ENCODE assay signal across 8 mouse cellular contexts in the genomic region with DNA sequence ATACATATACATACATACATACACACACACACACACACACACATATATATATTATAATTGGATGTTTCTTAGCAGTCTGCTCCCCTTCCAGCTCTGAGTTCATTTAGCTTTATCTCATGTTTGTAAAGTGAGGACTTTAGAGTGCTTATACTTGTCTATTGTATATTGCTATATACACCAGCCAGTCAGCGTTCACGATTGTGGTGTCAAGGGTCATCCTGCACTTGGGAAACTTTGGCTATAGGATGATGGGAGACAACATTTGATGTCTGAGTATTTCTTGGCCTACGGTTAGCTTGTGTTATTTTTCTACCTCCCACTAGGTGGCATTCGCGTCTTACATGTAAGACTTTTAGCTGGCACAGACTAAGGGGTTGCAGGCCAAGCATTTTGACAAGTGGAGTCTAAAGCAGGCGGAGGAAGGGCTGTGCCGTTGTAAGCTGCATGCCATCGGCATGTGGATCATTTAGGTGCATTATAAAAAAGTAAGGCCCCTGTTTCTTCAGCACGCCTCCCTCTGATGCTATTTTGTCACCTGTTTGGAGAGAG. TPM values are rescaled to one million over a fixed set of nuclear protein-coding genes. Genes with fewer than 3 reads are reported as not detected.
DNase-seq lines count a peak whose midpoint lies in the region; ATAC-seq and TF ChIP-seq lines count a peak whose summit lies in the region.

No protein-coding gene starts in this region.

- no peak overlapping the region for H3K27ac ChIP-seq in limb, embryonic 13.5 days
- no peak overlapping the region for H3K27ac ChIP-seq in midbrain, embryonic 14.5 days (replicated peaks; ENCODE audit: low read depth, low read length)

- H3K4me1 ChIP-seq in limb, embryonic 13.5 days = peaks cover 10% of the 10 kb centered on the region; the same call in 1 of the 2 replicates
- no peaks in the 10 kb centered on the region for H3K4me1 ChIP-seq in midbrain, embryonic 14.5 days (ENCODE audit: control insufficient read depth, insufficient read depth, low read length)

- peak; percentile 9 for TF ChIP-seq CTCF in C2C12 (IDR thresholded peaks at IDR 0.05; ENCODE audit: control insufficient read depth, insufficient read depth, insufficient read length)

- no peak overlapping the region for H3ac ChIP-seq in C2C12 (ENCODE audit: control insufficient read depth, insufficient read length, low read depth)

- no peaks in the 10 kb centered on the region for H3K79me2 ChIP-seq in C2C12 (ENCODE audit: control insufficient read depth, insufficient read depth)

- no peaks in the 10 kb centered on the region for H3K36me3 ChIP-seq in C2C12 (ENCODE audit: control insufficient read depth, insufficient read depth)
- peaks cover 26% of the 10 kb centered on the region for H3K36me3 ChIP-seq in limb, embryonic 13.5 days
- peaks cover 21% of the 10 kb centered on the region for H3K36me3 ChIP-seq in midbrain, embryonic 14.5 days (ENCODE audit: control insufficient read depth, insufficient read depth, low read length)
- peaks cover 9% of the 10 kb centered on the region for H3K36me3 ChIP-seq in splenic B cell, adult 2 months (ENCODE audit: control insufficient read depth, insufficient read depth, low read length, poor library complexity, severe bottlenecking)

- DNase-seq in adrenal gland, adult 2 months = peak; percentile 79
- peak; percentile 62 for DNase-seq in embryo, embryonic 9.5 days (ENCODE audit: extremely low spot score)
- DNase-seq in heart, adult 8-10 months (ENCODE audit: low spot score) = peak; percentile 82
- DNase-seq in kidney, adult 18-20 months = peak; percentile 54
- DNase-seq in midbrain, embryonic 14.5 days = peak; percentile 93
- DNase-seq in splenic B cell, adult 2 months (ENCODE audit: low read depth, low spot score) = peak; percentile 80

- no peak overlapping the region for H3K4me2 ChIP-seq in limb, embryonic 13.5 days (replicated peaks)
- no peak overlapping the region for H3K4me2 ChIP-seq in midbrain, embryonic 14.5 days (ENCODE audit: low read length)

- no peaks in the 10 kb centered on the region for H3K27me3 ChIP-seq in C2C12 (ENCODE audit: control insufficient read depth, insufficient read depth, insufficient read length)
- H3K27me3 ChIP-seq in limb, embryonic 13.5 days = no peaks in the 10 kb centered on the region
- H3K27me3 ChIP-seq in midbrain, embryonic 14.5 days (ENCODE audit: control insufficient read depth, insufficient read depth, low read length) = no peaks in the 10 kb centered on the region
- no peaks in the 10 kb centered on the region for H3K27me3 ChIP-seq in splenic B cell, adult 2 months (ENCODE audit: control insufficient read depth, insufficient read depth, low read length, poor library complexity, severe bottlenecking)

- H3K9ac ChIP-seq in limb, embryonic 13.5 days = no peak overlapping the region
- H3K9ac ChIP-seq in midbrain, embryonic 14.5 days (replicated peaks; ENCODE audit: low read length) = no peak overlapping the region

- H3K9me3 ChIP-seq in limb, embryonic 13.5 days = no peaks in the 10 kb centered on the region; the same call in 1 of the 2 replicates
- H3K9me3 ChIP-seq in midbrain, embryonic 14.5 days (ENCODE audit: control insufficient read depth, low read length) = peaks cover 3% of the 10 kb centered on the region; the same call in 1 of the 2 replicates

- H3K4me3 ChIP-seq in C2C12 (ENCODE audit: insufficient read depth, poor library complexity, severe bottlenecking) = no peak overlapping the region
- no peak overlapping the region for H3K4me3 ChIP-seq in limb, embryonic 13.5 days
- no peak overlapping the region for H3K4me3 ChIP-seq in midbrain, embryonic 14.5 days (replicated peaks; ENCODE audit: low read depth, low read length)

- ATAC-seq in limb, embryonic 13.5 days (ENCODE audit: low FRiP score, low read depth) = peak; percentile 79
- peak; percentile 69 for ATAC-seq in midbrain, embryonic 14.5 days (ENCODE audit: low FRiP score, low TSS enrichment)

- WGBS in limb, embryonic 13.5 days = 9% methylated on average over 9 of the region's 9 CpGs
- WGBS in midbrain, embryonic 14.5 days = 14% methylated on average over 9 of the region's 9 CpGs

- H3K79me3 ChIP-seq in C2C12 (ENCODE audit: low read depth) = no peaks in the 10 kb centered on the region

TF ChIP-seq in C2C12, 6 proteins besides CTCF, POLR2A, EP300 and RAD21:
- TF ChIP-seq FOSL1 (IDR thresholded peaks at IDR 0.05; ENCODE audit: insufficient read depth, low read length, poor library complexity, severe bottlenecking) (no peak), MYOD1 (IDR thresholded peaks at IDR 0.05; ENCODE audit: control insufficient read depth, insufficient read length, low read depth) (no peak), MAX (IDR thresholded peaks at IDR 0.05) (no peak)

RNA-seq across cellular contexts. Expression of a gene that starts 13.4 kb away (rescaled TPM):
- polyA plus RNA-seq in C2C12 (2012; fragmentation: generic; extraction: Trizol) = 1.5 TPM
- total RNA-seq in adrenal gland, adult 2 months (2021) = 10 to 100 TPM; 18.6 to 21.3 TPM
- 8.7 and 13.2 TPM in 2 replicates for polyA plus RNA-seq in adrenal gland, adult 2 months (2012; rRNA removed)
- 10 to 100 TPM in 3 of 4 experiments, 1 to 10 TPM in 1; 9.1 to 12.2 (median 10.8) TPM for total RNA-seq in heart, adult 8-10 months (2022)
- polyA plus RNA-seq in limb, embryonic 13.5 days (2015; fragmentation: Nextera tagmentation; extraction: Ambion mirVana) = 17.8 and 18.5 TPM in 2 replicates
- polyA plus RNA-seq in midbrain, embryonic 14.5 days (2014; fragmentation: Nextera tagmentation; extraction: Ambion mirVana) = 24.4 and 25.1 TPM in 2 replicates

RNA-seq across cellular contexts. Expression of a gene that starts 21.7 kb away (rescaled TPM):
- not detected for polyA plus RNA-seq in C2C12 (2012; fragmentation: generic; extraction: Trizol)
- under 1 TPM; 0.24 to 0.66 TPM for total RNA-seq in adrenal gland, adult 2 months (2021)
- 0.06 TPM in 2 replicates for polyA plus RNA-seq in adrenal gland, adult 2 months (2012; rRNA removed)
- under 1 TPM in 2 of 4 experiments, not detected in 2; 0.09 to 0.12 TPM for total RNA-seq in heart, adult 8-10 months (2022)
- 0.73 and 0.89 TPM in 2 replicates for polyA plus RNA-seq in limb, embryonic 13.5 days (2015; fragmentation: Nextera tagmentation; extraction: Ambion mirVana)
- 0.59 and 2.4 TPM in 2 replicates for polyA plus RNA-seq in midbrain, embryonic 14.5 days (2014; fragmentation: Nextera tagmentation; extraction: Ambion mirVana)
